Mouse (Mus musculus): ENCODE measurements at regions not wholly inside any gene's neighbourhood (a gene's known extent, or its start where the extent isn't known, plus 50 kb on each side); places are given as distances from the start of the nearest gene placed in this dataset.

DNA sequence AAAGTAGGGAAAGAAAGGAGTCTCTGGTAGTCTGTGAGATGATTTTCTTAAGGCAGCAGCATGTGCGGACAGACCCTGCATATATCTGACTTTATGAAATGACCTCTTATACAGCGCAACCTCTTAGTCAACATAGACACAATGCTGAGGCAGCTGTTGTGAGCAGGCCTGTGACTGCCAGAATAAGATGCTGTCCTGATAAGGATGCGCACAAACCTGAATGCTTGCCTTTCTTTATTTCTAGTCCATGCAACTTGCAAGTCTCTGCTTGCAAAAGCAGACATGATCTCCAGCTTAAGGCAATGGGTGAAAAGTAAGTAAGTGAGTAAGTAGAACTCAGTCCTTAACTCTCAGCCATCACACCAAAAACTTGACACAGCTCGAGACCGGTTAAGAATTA, 92.0 kb upstream of the Cblb start:
- Histone ChIP-seq H3K9ac (ENCODE audit: low read depth, low read length) (no peak overlapping the region), H3K4me1 (ENCODE audit: control insufficient read depth, insufficient read depth, low read length) (no peaks in the 10 kb centered on the region), H3K79me2 (replicated peaks; ENCODE audit: control insufficient read depth, insufficient read depth, low read length) (no peaks in the 10 kb centered on the region), H3K27me3 (ENCODE audit: control insufficient read depth, insufficient read depth, low read length) (no peaks in the 10 kb centered on the region), H3K36me3 (ENCODE audit: control insufficient read depth, insufficient read depth, low read length) (no peaks in the 10 kb centered on the region), H3K27ac (no peak overlapping the region), H3K4me3 (no peak overlapping the region)
- WGBS, result 92% methylated on average over 5 of the region's 5 CpGs
- intact Hi-C loops (cut with DNase I), result loop anchor here (10.0 kb wide), 1 partner anchor 236 kb away; no protein-coding TSS in a partner anchor
- TF ChIP-seq CTCF (IDR thresholded peaks at IDR 0.05) (no peak), POLR2A (IDR thresholded peaks at IDR 0.05; ENCODE audit: insufficient read depth, low read depth, low read length) (no peak), EP300 (IDR thresholded peaks at IDR 0.05; ENCODE audit: insufficient read depth, low read depth, low read length) (no peak)
- DNase-seq, result no peak

DNA sequence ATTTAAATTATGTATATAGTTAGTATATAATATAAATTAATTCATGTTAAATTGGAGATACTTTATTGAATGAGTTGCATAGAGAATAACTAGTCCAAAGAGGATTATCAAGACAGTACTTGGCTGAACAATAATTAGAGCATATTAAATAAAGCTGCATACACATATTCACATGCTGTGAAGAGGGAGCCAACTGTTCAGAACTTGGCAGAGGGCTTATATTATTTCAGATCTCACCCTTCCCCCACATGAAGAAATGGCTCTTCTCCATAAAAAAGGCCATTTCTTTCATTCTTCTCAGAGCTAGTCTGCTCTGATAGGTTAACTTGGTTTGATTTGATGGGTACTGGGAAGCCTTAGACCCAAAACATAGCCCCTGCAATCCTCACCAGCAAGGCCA, 90.5 kb upstream of the Cblb start:
- intact Hi-C loops (cut with DNase I), result no loop called here
- no peak for DNase-seq
- Histone ChIP-seq H3K4me3 (no peak overlapping the region), H3K4me1 (ENCODE audit: control insufficient read depth, insufficient read depth, low read length) (no peaks in the 10 kb centered on the region), H3K27me3 (ENCODE audit: control insufficient read depth, insufficient read depth, low read length) (no peaks in the 10 kb centered on the region), H3K79me2 (replicated peaks; ENCODE audit: control insufficient read depth, insufficient read depth, low read length) (no peaks in the 10 kb centered on the region), H3K36me3 (ENCODE audit: control insufficient read depth, insufficient read depth, low read length) (no peaks in the 10 kb centered on the region), H3K9ac (ENCODE audit: low read depth, low read length) (no peak overlapping the region), H3K27ac (no peak overlapping the region)
- no peak for TF ChIP-seq EP300 (IDR thresholded peaks at IDR 0.05; ENCODE audit: insufficient read depth, low read depth, low read length)
- no peak for TF ChIP-seq CTCF (IDR thresholded peaks at IDR 0.05)

DNA sequence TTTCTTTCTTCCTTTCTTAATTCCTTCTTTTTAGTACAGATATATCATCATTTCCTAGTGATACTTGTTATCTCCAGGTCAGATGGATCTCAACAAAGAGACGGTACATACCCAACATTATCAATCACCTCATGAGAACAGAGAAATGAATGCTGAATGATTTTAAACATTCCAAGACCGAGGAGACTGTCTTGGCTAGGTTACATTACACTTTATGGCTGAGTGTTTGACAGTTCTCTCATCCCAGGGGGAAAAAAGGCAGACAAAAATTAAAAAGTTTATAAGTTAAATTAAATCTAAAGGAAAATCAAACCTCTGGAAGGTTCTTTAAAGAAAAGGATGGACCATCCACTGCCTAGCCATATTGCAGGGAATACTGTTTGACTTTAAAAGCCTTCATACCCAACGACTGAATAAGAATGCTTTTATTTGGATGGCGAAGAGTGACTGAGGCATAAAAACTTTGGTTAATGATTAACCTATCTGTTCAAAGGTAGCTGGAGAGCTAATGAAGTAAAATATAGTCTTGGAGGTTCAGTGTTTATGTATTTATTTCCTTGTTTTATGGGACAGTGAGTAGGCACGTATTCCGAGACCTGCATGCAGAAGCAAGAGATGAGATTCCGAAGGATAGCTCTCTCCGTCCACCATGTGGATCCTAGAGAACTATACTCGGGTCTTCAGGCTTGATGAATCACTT, 88.4 kb upstream of the Cblb start:
- intact Hi-C loops (cut with DNase I), result no loop called here
- TF ChIP-seq CTCF (IDR thresholded peaks at IDR 0.05), result no peak
- no peak for TF ChIP-seq POLR2A (IDR thresholded peaks at IDR 0.05; ENCODE audit: insufficient read depth, low read depth, low read length)
- TF ChIP-seq EP300 (IDR thresholded peaks at IDR 0.05; ENCODE audit: insufficient read depth, low read depth, low read length), result no peak
- H3K27ac ChIP-seq, result no peak overlapping the region
- H3K27me3 ChIP-seq (ENCODE audit: control insufficient read depth, insufficient read depth, low read length), result no peaks in the 10 kb centered on the region
- H3K4me3 ChIP-seq, result no peak overlapping the region
- H3K4me1 ChIP-seq (ENCODE audit: control insufficient read depth, insufficient read depth, low read length), result no peaks in the 10 kb centered on the region
- H3K36me3 ChIP-seq (ENCODE audit: control insufficient read depth, insufficient read depth, low read length), result no peaks in the 10 kb centered on the region
- DNase-seq, result no peak
- H3K79me2 ChIP-seq (replicated peaks; ENCODE audit: control insufficient read depth, insufficient read depth, low read length), result no peaks in the 10 kb centered on the region
- WGBS, result 84% methylated on average over 9 of the region's 9 CpGs
- no peak overlapping the region for H3K9ac ChIP-seq (ENCODE audit: low read depth, low read length)

DNA sequence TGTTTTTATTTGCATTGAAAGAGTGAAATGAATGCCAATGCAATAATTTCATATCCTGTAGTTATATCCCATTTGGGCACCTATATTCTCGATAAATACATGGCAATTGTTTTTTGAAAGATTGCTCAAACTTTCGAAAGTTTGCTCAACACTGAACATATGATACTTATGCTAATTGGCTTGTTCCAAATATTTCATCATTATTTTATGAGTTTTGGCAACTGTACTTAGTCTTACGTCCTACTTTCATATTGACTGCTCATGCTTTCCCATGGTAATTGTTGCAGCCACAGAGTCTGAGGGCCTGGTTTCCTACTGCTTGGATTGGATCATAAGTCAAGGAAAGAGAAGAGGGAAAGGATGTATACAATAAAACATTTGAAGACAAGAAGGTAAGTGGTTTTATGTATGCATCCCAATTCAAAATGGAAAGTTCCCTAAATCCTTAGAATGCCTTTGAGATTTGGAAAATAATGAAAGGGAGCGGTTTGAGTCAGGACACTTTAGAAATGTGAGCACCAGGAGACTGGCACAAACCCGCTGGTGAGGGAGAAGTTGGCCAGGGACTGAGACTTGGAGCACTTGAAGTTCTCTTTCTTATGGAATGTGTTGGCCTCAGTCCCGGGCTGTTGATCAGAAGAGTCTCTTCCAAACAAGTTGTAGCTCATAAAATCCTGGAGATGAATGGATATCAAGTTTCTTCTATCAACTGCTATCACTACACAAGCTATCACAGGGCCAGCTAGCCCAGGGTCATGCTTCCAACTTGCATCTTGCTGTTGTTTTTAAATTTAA, 63.8 kb upstream of the Cblb start:
- Histone ChIP-seq H3K27ac (no peak overlapping the region), H3K9ac (ENCODE audit: low read depth, low read length) (no peak overlapping the region), H3K27me3 (ENCODE audit: control insufficient read depth, insufficient read depth, low read length) (no peaks in the 10 kb centered on the region), H3K4me1 (ENCODE audit: control insufficient read depth, insufficient read depth, low read length) (no peaks in the 10 kb centered on the region), H3K36me3 (ENCODE audit: control insufficient read depth, insufficient read depth, low read length) (no peaks in the 10 kb centered on the region), H3K79me2 (replicated peaks; ENCODE audit: control insufficient read depth, insufficient read depth, low read length) (no peaks in the 10 kb centered on the region), H3K4me3 (no peak overlapping the region)
- no peak for DNase-seq
- TF ChIP-seq EP300 (IDR thresholded peaks at IDR 0.05; ENCODE audit: insufficient read depth, low read depth, low read length) (no peak), CTCF (IDR thresholded peaks at IDR 0.05) (no peak), POLR2A (IDR thresholded peaks at IDR 0.05; ENCODE audit: insufficient read depth, low read depth, low read length) (no peak)
- intact Hi-C loops (cut with DNase I), result no loop called here
- WGBS, result 78% methylated on average over 6 of the region's 6 CpGs
